Mouse (Mus musculus) myocyte (in vitro differentiated cells): ENCODE data around the gene Ghdc. TPM values are rescaled to one million over a fixed set of nuclear protein-coding genes. Genes with fewer than 3 reads are reported as not detected.

Source experiments
- H3K27me3 ChIP-seq: one replicate; pipeline ENCODE4 v1.6.1; 2011; ENCODE audit not compliant: control insufficient read depth, insufficient read depth, insufficient read length
- H3K36me3 ChIP-seq: one replicate; pipeline ENCODE4 v1.6.1; 2011; ENCODE audit not compliant: control insufficient read depth, insufficient read depth
- H3K4me2 ChIP-seq: one replicate; pipeline ENCODE4 v1.6.1; 2011; ENCODE audit warnings: low read depth, control low read depth
- H3K4me3 ChIP-seq: one replicate; pipeline ENCODE4 v1.5.1; 2011; ENCODE audit warnings: mild to moderate bottlenecking, control low read depth, moderate library complexity
- H3K79me2 ChIP-seq: one replicate; pipeline ENCODE4 v1.6.1; 2011; ENCODE audit not compliant: control insufficient read depth, insufficient read depth
- H3ac ChIP-seq: one replicate; pipeline ENCODE4 v1.6.1; 2011; ENCODE audit not compliant: control insufficient read depth, insufficient read length
- CEBPB ChIP-seq: IDR thresholded peaks from 2 replicates; pipeline ENCODE4 v1.6.1; 2011; ENCODE audit warnings: mild to moderate bottlenecking, moderate library complexity; ENCODE audit not compliant: poor library complexity, insufficient read depth, severe bottlenecking
- E2F4 ChIP-seq: IDR thresholded peaks from one replicate; pipeline ENCODE4 v1.6.1; 2011; ENCODE audit warnings: mild to moderate bottlenecking, control low read depth, moderate library complexity; ENCODE audit not compliant: insufficient read depth
- MAX ChIP-seq: IDR thresholded peaks from one replicate; pipeline ENCODE4 v1.6.1; 2011; ENCODE audit warnings: low read depth, mild to moderate bottlenecking, control low read depth
- MYOD1 ChIP-seq, 3 experiments: IDR thresholded peaks; one replicate each; pipeline ENCODE4 v1.6.1; 2011; ENCODE audit warnings: control low read depth in 2 of 3, low read depth in 2 of 3, mild to moderate bottlenecking in 2 of 3, moderate library complexity in 1 of 3; ENCODE audit not compliant: insufficient read length in 2 of 3, control insufficient read depth in 1 of 3
- MYOG ChIP-seq, 3 experiments: IDR thresholded peaks; one replicate each; pipeline ENCODE4 v1.6.1; 2011; ENCODE audit warnings: control low read depth in 2 of 3, low read depth in 2 of 3, mild to moderate bottlenecking in 2 of 3; ENCODE audit not compliant: insufficient read length in 2 of 3, control insufficient read depth in 1 of 3, insufficient read depth in 1 of 3
- POLR2A ChIP-seq: IDR thresholded peaks from one replicate; pipeline ENCODE4 v1.6.1; 2011; ENCODE audit warnings: low read depth, mild to moderate bottlenecking, control low read depth, moderate library complexity; ENCODE audit not compliant: insufficient read length
- POLR2AphosphoS2 ChIP-seq: IDR thresholded peaks from one replicate; pipeline ENCODE4 v1.6.1; 2011; ENCODE audit warnings: low read depth, control low read depth; ENCODE audit not compliant: insufficient read length
- REST ChIP-seq: IDR thresholded peaks from one replicate; pipeline ENCODE4 v1.6.1; 2011; ENCODE audit warnings: mild to moderate bottlenecking, control low read depth, moderate library complexity; ENCODE audit not compliant: insufficient read depth, insufficient read length
- SRF ChIP-seq: IDR thresholded peaks from one replicate; pipeline ENCODE4 v1.6.1; 2011; ENCODE audit warnings: low read depth; ENCODE audit not compliant: control insufficient read depth, insufficient read length
- TCF12 ChIP-seq: IDR thresholded peaks from one replicate; pipeline ENCODE4 v1.6.1; 2011; ENCODE audit warnings: mild to moderate bottlenecking, control low read depth; ENCODE audit not compliant: poor library complexity, insufficient read depth, severe bottlenecking
- TCF3 ChIP-seq: IDR thresholded peaks from one replicate; pipeline ENCODE4 v1.6.1; 2011; ENCODE audit warnings: low read depth, control low read depth; ENCODE audit not compliant: insufficient read length
- USF1 ChIP-seq: IDR thresholded peaks from one replicate; pipeline ENCODE4 v1.6.1; 2011; ENCODE audit warnings: low read depth, mild to moderate bottlenecking, control low read depth, moderate library complexity
- polyA plus RNA-seq: library from polyadenylated mRNA; unstranded; fragments of >200 nt; fragmentation: generic; extraction: Trizol; gene quantifications from one replicate; pipeline ENCODE4 v1.2.1, GENCODE M21; 2012; ENCODE audit warnings: missing spikeins

Gene Ghdc
- polyA plus RNA-seq, 1 experiment = 10.4 TPM

- no peak for TF ChIP-seq USF1
- TF ChIP-seq SRF = no peak
- no peak for TF ChIP-seq CEBPB
- TF ChIP-seq REST = peak; percentile 89
- no peak for TF ChIP-seq POLR2A
- no peak for TF ChIP-seq TCF12
- no peak for TF ChIP-seq MYOG (IDR thresholded peaks at IDR 0.05; ENCODE audit: control insufficient read depth in 1 of 3, insufficient read depth in 1 of 3, insufficient read length in 2 of 3, low read depth in 2 of 3)
- Histone ChIP-seq H3K4me3 (no peak overlapping the region), H3K79me2 (no peaks in the 10 kb centered on the region), H3ac (no peak overlapping the region), H3K27me3 (peaks cover 74% of the 10 kb centered on the region), H3K36me3 (no peaks in the 10 kb centered on the region), H3K4me2 (no peak overlapping the region)
These were observed 11.8 kb downstream of the Ghdc start for GRCm38 (mm10) chr11:100758707-100759610.

GRCm38 (mm10) chr11:100757566-100757965, 13.2 kb downstream of the Ghdc start:
- TF ChIP-seq POLR2A (no peak), CEBPB (no peak), SRF (no peak), POLR2AphosphoS2 (no peak), REST (no peak), TCF3 (no peak), MYOD1 (IDR thresholded peaks at IDR 0.05; ENCODE audit: control insufficient read depth in 1 of 3, insufficient read length in 2 of 3, low read depth in 2 of 3) (no peak), MAX (no peak), MYOG (IDR thresholded peaks at IDR 0.05; ENCODE audit: control insufficient read depth in 1 of 3, insufficient read depth in 1 of 3, insufficient read length in 2 of 3, low read depth in 2 of 3) (no peak), TCF12 (no peak), USF1 (no peak), E2F4 (no peak)
- Histone ChIP-seq H3K4me2 (no peak overlapping the region), H3K79me2 (no peaks in the 10 kb centered on the region), H3K36me3 (no peaks in the 10 kb centered on the region), H3ac (no peak overlapping the region), H3K4me3 (no peak overlapping the region), H3K27me3 (peaks cover 82% of the 10 kb centered on the region)

GRCm38 (mm10) chr11:100756476-100756875, 14.3 kb downstream of the Ghdc start:
- Histone ChIP-seq H3K4me2 (no peak overlapping the region), H3K36me3 (no peaks in the 10 kb centered on the region), H3K79me2 (no peaks in the 10 kb centered on the region), H3K4me3 (no peak overlapping the region), H3ac (no peak overlapping the region), H3K27me3 (peaks cover 81% of the 10 kb centered on the region)
- no peak for TF ChIP-seq E2F4
- TF ChIP-seq MAX = no peak
- no peak for TF ChIP-seq REST
- no peak for TF ChIP-seq POLR2A
- no peak for TF ChIP-seq MYOG (IDR thresholded peaks at IDR 0.05; ENCODE audit: control insufficient read depth in 1 of 3, insufficient read depth in 1 of 3, insufficient read length in 2 of 3, low read depth in 2 of 3)
- no peak for TF ChIP-seq TCF3
- TF ChIP-seq MYOD1 (IDR thresholded peaks at IDR 0.05; ENCODE audit: control insufficient read depth in 1 of 3, insufficient read length in 2 of 3, low read depth in 2 of 3) = no peak
- TF ChIP-seq CEBPB = no peak
- no peak for TF ChIP-seq USF1
- TF ChIP-seq POLR2AphosphoS2 = no peak
- no peak for TF ChIP-seq TCF12
- no peak for TF ChIP-seq SRF

- H3K79me2 ChIP-seq = no peaks in the 10 kb centered on the region
- no peak overlapping the region for H3K4me2 ChIP-seq
- no peak overlapping the region for H3ac ChIP-seq
- TF ChIP-seq MYOD1 (IDR thresholded peaks at IDR 0.05; ENCODE audit: control insufficient read depth in 1 of 3, insufficient read length in 2 of 3, low read depth in 2 of 3) = no peak
- no peak for TF ChIP-seq MAX
- no peak for TF ChIP-seq POLR2A
- no peak for TF ChIP-seq POLR2AphosphoS2
- no peak for TF ChIP-seq SRF
- TF ChIP-seq TCF12 = no peak
- TF ChIP-seq E2F4 = no peak
- peaks cover 81% of the 10 kb centered on the region for H3K27me3 ChIP-seq
- H3K36me3 ChIP-seq = no peaks in the 10 kb centered on the region
- no peak overlapping the region for H3K4me3 ChIP-seq
These were observed 16.1 kb downstream of the Ghdc start for GRCm38 (mm10) chr11:100754693-100755057.
